Mouse (Mus musculus) megakaryocyte progenitor cell, adult 5-6 weeks (primary cell): Measurements from ENCODE around the gene Man1c1. TPM values are rescaled to one million over a fixed set of nuclear protein-coding genes. Genes with fewer than 3 reads are reported as not detected.

ENCODE experiments used
- ATAC-seq: replicated peaks from 2 replicates; pipeline ENCODE4 v1.8.0; 2016; ENCODE audit warnings: mild to moderate bottlenecking, moderate TSS enrichment, inconsistent platforms; ENCODE audit not compliant: poor library complexity
- total RNA-seq, 2 experiments: library from RNA; stranded (forward) in 1 of 2; stranded (reverse) in 1 of 2; fragments of 157-497, 149-512 nt in 1 of 2; fragments of 200-1000 nt in 1 of 2; gene quantifications; 2 replicates each; pipeline versions ENCODE4 v1.2.3 to v1.2.4; 2015 to 2017

Gene Man1c1
- total RNA-seq, 2 experiments from 2014 or later, result 5.8 to 10.5 TPM

DNA sequence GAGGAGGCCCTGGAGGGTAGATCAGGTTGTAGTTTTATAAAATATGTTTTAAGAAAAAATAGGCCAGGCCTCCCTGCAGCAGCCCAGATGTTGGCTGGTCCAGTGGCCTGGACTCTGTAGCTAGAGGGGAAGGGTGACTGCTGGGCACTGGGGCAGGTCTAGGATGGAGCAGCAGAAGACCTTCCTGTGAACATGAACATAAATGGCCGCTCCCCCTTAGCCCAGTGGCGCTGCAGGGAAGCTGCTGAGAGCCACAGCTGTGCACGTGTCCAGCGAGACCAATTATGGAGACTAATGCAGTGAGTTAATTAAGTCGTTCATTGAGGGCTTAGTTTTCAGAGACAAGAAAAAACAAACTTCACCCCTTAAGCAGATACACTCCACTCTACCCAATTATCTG is 178.3 kb downstream of the Man1c1 start:
- no peak; the same call in 1 of the 2 replicates for ATAC-seq

DNA sequence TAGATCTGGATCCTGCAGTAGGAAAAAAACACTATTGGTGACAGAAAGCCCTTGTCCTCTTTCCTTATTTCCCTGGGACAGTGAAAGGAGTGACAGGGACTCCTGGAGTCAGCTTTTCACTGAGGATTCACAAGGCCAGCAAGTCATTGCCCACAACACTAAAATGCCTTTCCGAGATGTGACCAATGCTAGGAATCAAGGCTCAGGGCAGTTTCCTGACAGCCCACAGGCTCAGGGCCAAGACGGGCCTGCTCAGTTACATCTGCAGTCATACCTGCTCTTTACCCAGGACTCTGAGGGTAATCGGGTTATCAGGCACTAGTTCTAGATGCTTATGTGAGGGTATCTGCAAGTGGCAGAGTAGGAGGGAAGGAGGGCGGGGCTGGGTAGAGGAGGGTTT is 180.6 kb downstream of the Man1c1 start:
- no peak for ATAC-seq

DNA sequence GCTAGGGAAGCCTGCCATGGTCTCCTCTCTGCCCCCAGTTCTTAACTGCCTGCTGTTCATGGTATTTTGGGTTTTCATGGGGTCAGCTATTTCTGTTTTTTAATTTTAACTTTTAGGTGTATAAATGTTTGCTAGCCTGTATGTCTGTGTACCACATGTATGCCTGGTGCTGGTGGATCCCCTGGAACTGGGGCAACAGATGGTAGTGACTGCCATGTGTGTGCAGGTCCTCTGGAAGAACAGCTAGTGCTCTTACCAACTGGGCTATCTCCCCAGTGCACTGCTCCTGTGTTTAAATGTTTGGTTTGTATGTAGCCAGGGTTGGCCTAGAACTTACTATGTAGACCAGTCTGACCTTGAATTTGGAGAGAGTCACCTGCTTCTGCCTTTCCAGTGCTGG is 184.8 kb downstream of the Man1c1 start:
- no peak for ATAC-seq

DNA sequence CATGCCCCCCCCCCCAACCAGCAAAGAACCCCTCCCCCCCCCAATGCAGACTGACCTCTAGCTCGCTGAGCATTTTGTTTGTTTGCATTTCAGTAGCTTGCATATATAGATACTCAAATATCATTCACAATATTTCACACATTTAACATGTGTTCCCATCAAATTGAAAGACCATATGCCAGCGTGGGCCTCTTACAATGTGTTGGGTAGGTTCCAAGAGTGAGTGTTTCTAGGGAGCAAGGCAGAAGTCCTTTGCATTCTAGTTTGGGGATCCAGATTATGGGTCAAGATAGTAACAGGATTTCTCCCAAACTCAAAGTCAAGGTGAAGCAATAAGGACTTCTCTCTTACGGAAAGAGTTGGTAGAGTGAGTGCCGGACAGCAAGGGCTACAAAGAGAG is 185.5 kb downstream of the Man1c1 start:
- ATAC-seq, result no peak

DNA sequence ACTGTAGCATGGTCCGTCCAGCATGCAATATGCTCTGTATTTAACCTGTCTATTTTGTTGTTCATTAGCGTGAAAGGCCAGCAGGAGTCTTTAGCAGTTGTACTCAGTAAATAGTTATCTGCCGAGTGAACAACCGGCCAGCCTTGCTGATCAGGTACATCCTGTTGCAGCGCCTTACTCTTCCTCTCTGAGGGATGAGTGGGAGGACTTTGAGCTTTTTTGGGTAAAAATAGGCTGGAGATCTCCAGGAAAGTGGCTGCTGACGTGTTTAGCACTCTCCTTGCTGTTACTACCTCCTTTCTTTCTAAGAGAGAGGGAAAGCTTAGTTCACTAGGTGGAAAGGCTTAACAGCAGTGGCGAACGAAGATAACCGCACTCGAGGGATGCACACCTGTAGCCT is 186.4 kb downstream of the Man1c1 start:
- ATAC-seq, result no peak

DNA sequence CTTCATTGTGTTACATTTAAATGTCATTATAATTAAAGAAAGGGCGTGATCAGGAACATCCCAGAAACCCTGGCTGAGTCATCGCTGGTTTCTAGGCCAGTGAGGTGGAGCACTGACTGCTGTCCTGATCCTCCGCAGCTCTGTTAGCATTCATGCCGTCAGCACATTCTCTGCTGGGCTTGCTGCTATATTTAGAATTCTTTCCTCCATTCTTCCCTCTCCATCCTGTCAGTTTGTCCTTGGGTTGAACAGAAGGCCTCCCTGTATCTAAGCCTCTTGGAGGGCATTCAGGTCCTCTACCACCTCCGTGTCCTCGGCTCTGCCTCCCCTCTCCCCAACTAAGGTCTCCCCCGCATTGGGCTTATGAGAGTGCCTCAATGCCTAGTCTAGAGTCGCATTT is 187.1 kb downstream of the Man1c1 start:
- no peak for ATAC-seq

DNA sequence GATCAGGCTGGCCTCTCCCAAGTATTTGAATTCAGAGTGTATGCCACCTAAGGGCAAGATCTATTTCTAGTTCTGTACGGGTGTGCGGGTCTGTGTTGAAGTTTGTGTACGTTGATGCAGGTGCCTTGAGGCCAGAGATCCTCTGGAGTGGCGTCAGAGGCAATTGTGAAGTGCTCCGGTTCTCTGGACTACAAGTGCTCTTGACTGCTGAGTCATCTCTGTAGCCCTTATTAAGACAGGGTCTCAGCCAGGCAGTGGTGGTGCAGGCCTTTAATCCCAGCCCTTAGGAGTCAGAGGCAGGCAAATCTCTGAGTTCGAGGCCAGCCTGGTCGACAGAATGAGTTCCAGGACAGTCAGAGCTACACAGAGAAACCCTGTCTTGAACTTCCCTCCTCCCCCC is 188.5 kb downstream of the Man1c1 start:
- ATAC-seq, result no peak

DNA sequence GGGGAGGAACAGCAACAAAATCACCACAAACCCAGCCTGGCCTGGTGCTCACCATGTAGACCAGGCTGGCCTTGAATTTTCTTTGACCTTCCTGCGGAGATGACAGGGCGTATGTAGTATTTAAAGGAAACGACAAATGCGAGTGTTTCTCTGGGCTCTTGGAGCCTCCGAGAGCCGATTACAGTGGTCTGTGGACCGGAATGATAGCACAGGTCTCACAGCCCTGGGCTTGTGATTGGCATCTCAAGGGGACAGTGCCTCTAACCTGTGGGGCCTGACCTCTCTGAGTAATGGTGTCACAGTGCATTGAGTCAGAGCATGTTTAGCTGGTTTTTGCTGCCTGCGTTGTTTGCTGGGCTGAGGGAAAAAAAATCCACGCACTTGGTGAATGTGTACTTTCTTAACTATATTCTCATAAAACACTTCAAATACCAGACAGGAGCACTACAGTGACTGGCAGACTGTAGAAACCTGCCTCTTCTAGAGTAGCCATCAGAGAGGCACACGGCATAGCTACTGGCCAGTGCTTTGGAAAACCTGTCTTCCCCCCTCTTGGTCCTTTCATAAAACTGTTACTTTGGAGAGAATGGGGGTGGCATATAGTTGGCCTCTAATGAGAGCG is 189.7 kb downstream of the Man1c1 start:
- ATAC-seq, result no peak

DNA sequence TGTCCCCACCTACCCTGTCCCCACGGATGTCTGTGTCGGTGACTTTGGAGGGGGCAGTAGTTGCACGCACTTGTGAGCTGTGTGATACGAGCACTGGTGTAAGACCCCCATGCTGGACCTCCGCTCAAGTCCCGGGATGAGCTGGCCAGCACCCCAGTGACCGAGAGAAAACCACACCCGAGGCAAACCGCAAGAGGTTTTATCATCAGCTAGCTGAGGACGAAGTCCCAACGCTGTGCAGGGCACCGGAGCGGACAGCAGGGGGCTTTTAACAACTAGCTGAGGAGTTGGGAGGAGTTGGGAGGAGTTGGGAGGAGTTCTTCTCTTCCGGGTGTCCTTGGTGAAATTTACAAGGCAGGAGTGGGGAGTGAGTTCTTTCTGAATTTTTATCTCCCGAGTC is 191.3 kb downstream of the Man1c1 start:
- peak; percentile 64 for ATAC-seq

DNA sequence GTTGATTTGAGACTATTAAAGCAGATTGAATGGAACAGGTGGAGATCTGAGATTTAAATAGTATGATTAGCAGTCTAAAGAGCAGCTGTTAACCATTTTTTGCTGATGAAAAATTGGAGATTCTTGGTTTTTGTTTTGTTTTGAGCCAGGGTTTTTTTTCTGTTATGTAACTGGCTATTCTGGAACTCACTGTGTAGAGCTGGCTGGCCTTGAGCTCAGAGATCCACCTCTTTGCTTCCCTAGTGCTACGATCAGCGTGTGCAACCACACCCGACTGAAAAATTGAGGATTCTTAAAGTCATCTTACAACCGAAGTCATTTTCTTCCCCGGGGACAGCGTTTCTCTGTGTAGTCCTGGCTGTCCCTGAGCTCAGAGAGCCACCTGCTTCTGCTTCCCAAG is 192.4 kb downstream of the Man1c1 start:
- no peak for ATAC-seq

Other genes starting within 250 kb of the Man1c1 start
- 794 and 868 TPM in 2 replicates for gene Stmn1, start 236.0 kb downstream of the Man1c1 start, total RNA-seq (2015)
- 1,207 and 1,242 TPM in 2 replicates for gene Stmn1, start 236.0 kb downstream of the Man1c1 start, total RNA-seq (2017)
- gene Paqr7, start 207.6 kb downstream of the Man1c1 start, total RNA-seq (2015), result 5.2 and 7.3 TPM in 2 replicates
- 11.1 and 13.5 TPM in 2 replicates for gene Paqr7, start 207.6 kb downstream of the Man1c1 start, total RNA-seq (2017)
- gene Aunip, start 193.3 kb downstream of the Man1c1 start, total RNA-seq (2015), result 11.8 and 14.6 TPM in 2 replicates
- 24.3 and 30.6 TPM in 2 replicates for gene Aunip, start 193.3 kb downstream of the Man1c1 start, total RNA-seq (2017)
- 59.1 and 69.8 TPM in 2 replicates for gene Mtfr1l, start 168.9 kb downstream of the Man1c1 start, total RNA-seq (2015)
- gene Mtfr1l, start 168.9 kb downstream of the Man1c1 start, total RNA-seq (2017), result 42.7 and 51.0 TPM in 2 replicates
- gene Selenon, start 152.1 kb downstream of the Man1c1 start, total RNA-seq (2015), result 31.0 and 32.8 TPM in 2 replicates
- 6.0 and 7.0 TPM in 2 replicates for gene Selenon, start 152.1 kb downstream of the Man1c1 start, total RNA-seq (2017)
- gene Ldlrap1, start 63.7 kb upstream of the Man1c1 start, total RNA-seq (2015), result 13.7 and 26.0 TPM in 2 replicates
- 13.3 and 14.7 TPM in 2 replicates for gene Ldlrap1, start 63.7 kb upstream of the Man1c1 start, total RNA-seq (2017)
- 31.4 and 33.0 TPM in 2 replicates for gene Maco1, start 149.1 kb upstream of the Man1c1 start, total RNA-seq (2015)
- gene Maco1, start 149.1 kb upstream of the Man1c1 start, total RNA-seq (2017), result 34.2 and 38.5 TPM in 2 replicates
- 8.0 and 15.9 TPM in 2 replicates for gene Rhd, start 160.2 kb upstream of the Man1c1 start, total RNA-seq (2015)
- 15.3 and 29.2 TPM in 2 replicates for gene Rhd, start 160.2 kb upstream of the Man1c1 start, total RNA-seq (2017)
- gene Tmem50a, start 210.7 kb upstream of the Man1c1 start, total RNA-seq (2015), result 216 and 219 TPM in 2 replicates
- 248 and 276 TPM in 2 replicates for gene Tmem50a, start 210.7 kb upstream of the Man1c1 start, total RNA-seq (2017)
- 413 and 462 TPM in 2 replicates for gene Rsrp1, start 219.3 kb upstream of the Man1c1 start, total RNA-seq (2015)
- 119 and 154 TPM in 2 replicates for gene Rsrp1, start 219.3 kb upstream of the Man1c1 start, total RNA-seq (2017)
- gene Syf2, start 226.6 kb upstream of the Man1c1 start, total RNA-seq (2015), result 50.4 and 58.9 TPM in 2 replicates
- 173 and 193 TPM in 2 replicates for gene Syf2, start 226.6 kb upstream of the Man1c1 start, total RNA-seq (2017)